Mouse (Mus musculus) thymus, adult 2 months (tissue): Measurements from ENCODE around the gene Aqp11. TPM values are rescaled to one million over a fixed set of nuclear protein-coding genes. Genes with fewer than 3 reads are reported as not detected.

Experiments
- DNase-seq: peaks from one replicate; pipeline ENCODE4 v3.0.0; 2021
- H3K27ac ChIP-seq: fragments of 200-500 bp; 2 replicates; pipeline ENCODE4 v1.5.1; 2012; ENCODE audit warnings: low read length, control low read depth; ENCODE audit not compliant: control insufficient read depth, insufficient read depth
- H3K27me3 ChIP-seq: fragments of 200-500 bp; 2 replicates; pipeline ENCODE4 v1.6.1; 2012; ENCODE audit warnings: mild to moderate bottlenecking, low read length, moderate library complexity, mixed read lengths; ENCODE audit not compliant: control insufficient read depth, insufficient read depth
- H3K36me3 ChIP-seq: fragments of 200-500 bp; 2 replicates; pipeline ENCODE4 v1.6.1; 2012; ENCODE audit warnings: mild to moderate bottlenecking, low read length, moderate library complexity; ENCODE audit not compliant: control insufficient read depth, insufficient read depth
- H3K4me1 ChIP-seq: fragments of 200-500 bp; replicated peaks from 2 replicates; pipeline ENCODE4 v1.6.1; 2012; ENCODE audit warnings: low read length; ENCODE audit not compliant: control insufficient read depth, insufficient read depth
- H3K4me3 ChIP-seq: fragments of 200-500 bp; 2 replicates; pipeline ENCODE4 v1.5.1; 2012; ENCODE audit warnings: mild to moderate bottlenecking, low read length, control low read depth, moderate library complexity; ENCODE audit not compliant: control insufficient read depth, insufficient read depth
- CTCF ChIP-seq: fragments of 200-500 bp; IDR thresholded peaks from 2 replicates; pipeline ENCODE4 v1.5.1; 2012; ENCODE audit warnings: mild to moderate bottlenecking, control low read depth, low read length, moderate library complexity, borderline replicate concordance; ENCODE audit not compliant: control insufficient read depth, poor library complexity, insufficient read depth; ENCODE audit errors: extremely low read depth
- POLR2A ChIP-seq: fragments of 200-500 bp; IDR thresholded peaks from 2 replicates; pipeline ENCODE4 v1.6.1; 2012; ENCODE audit warnings: mild to moderate bottlenecking, low read length, control low read depth, moderate library complexity; ENCODE audit not compliant: control insufficient read depth, poor library complexity, insufficient read depth; ENCODE audit errors: extremely low read depth
- WGBS: fragments of 180-500 bp; shearing (Covaris S2); methylation state at CpG from one replicate; pipeline ENCODE4 v1.1.7; 2018; 5-methylcytosine and 5-hydroxymethylcytosine counted together
- polyA plus RNA-seq: library from polyadenylated mRNA; depleted of rRNA; stranded (reverse); fragments of >200 nt; gene quantifications from 2 replicates; pipeline ENCODE4 v1.2.3, GENCODE M21; 2012

Aqp11 gene
- polyA plus RNA-seq, 1 experiment = 395 TPM

- Histone ChIP-seq H3K4me1 (no peaks in the 10 kb centered on the region), H3K36me3 (no peaks in the 10 kb centered on the region)
- no peak for DNase-seq
These were observed 37.8 kb upstream of the Aqp11 start for GRCm38 (mm10) chr7:97775923-97776322.

GRCm38 (mm10) chr7:97775380-97775779 is 37.3 kb upstream of the Aqp11 start:
- TF ChIP-seq POLR2A (no peak), CTCF (no peak)
- WGBS = 95% methylated on average over 3 of the region's 3 CpGs
- no peak for DNase-seq
- Histone ChIP-seq H3K27me3 (no peaks in the 10 kb centered on the region), H3K27ac (no peak overlapping the region), H3K36me3 (no peaks in the 10 kb centered on the region), H3K4me3 (no peak overlapping the region), H3K4me1 (no peaks in the 10 kb centered on the region)

More at GRCm38 (mm10) chr7:97775923-97776322, 37.8 kb upstream of the Aqp11 start:
- no peak overlapping the region for H3K27ac ChIP-seq
- no peak overlapping the region for H3K4me3 ChIP-seq
- H3K27me3 ChIP-seq = no peaks in the 10 kb centered on the region
- TF ChIP-seq POLR2A (no peak), CTCF (no peak)
- WGBS = 81% methylated on average over 2 of the region's 2 CpGs

- DNase-seq = no peak
- WGBS = 93% methylated on average over 6 of the region's 6 CpGs
These were observed 32.9 kb upstream of the Aqp11 start for GRCm38 (mm10) chr7:97770841-97771620.

GRCm38 (mm10) chr7:97769020-97769419 is 30.9 kb upstream of the Aqp11 start:
- no peak for DNase-seq
- no peak overlapping the region for H3K27ac ChIP-seq
- H3K27me3 ChIP-seq = no peaks in the 10 kb centered on the region
- no peak overlapping the region for H3K4me3 ChIP-seq
- H3K36me3 ChIP-seq = no peaks in the 10 kb centered on the region
- no peak for TF ChIP-seq CTCF
- TF ChIP-seq POLR2A = no peak
- peaks cover 5% of the 10 kb centered on the region; the same call in 1 of the 2 replicates for H3K4me1 ChIP-seq
- 81% methylated on average over 4 of the region's 4 CpGs for WGBS

More at GRCm38 (mm10) chr7:97770841-97771620, 32.9 kb upstream of the Aqp11 start:
- TF ChIP-seq POLR2A = no peak
- TF ChIP-seq CTCF = no peak
- no peaks in the 10 kb centered on the region for H3K27me3 ChIP-seq
- no peaks in the 10 kb centered on the region for H3K4me1 ChIP-seq
- no peak overlapping the region for H3K4me3 ChIP-seq
- no peaks in the 10 kb centered on the region for H3K36me3 ChIP-seq
- H3K27ac ChIP-seq = no peak overlapping the region

GRCm38 (mm10) chr7:97767841-97768240 is 29.8 kb upstream of the Aqp11 start:
- WGBS = 76% methylated on average over 8 of the region's 8 CpGs
- Histone ChIP-seq H3K4me3 (no peak overlapping the region), H3K36me3 (no peaks in the 10 kb centered on the region), H3K27me3 (no peaks in the 10 kb centered on the region), H3K27ac (no peak overlapping the region), H3K4me1 (peaks cover 5% of the 10 kb centered on the region; the same call in 1 of the 2 replicates)
- no peak for TF ChIP-seq CTCF
- no peak for TF ChIP-seq POLR2A
- DNase-seq = no peak

GRCm38 (mm10) chr7:97766406-97767166 is 28.5 kb upstream of the Aqp11 start:
- WGBS = 67% methylated on average over 9 of the region's 9 CpGs
- no peak for DNase-seq
- no peak for TF ChIP-seq POLR2A
- TF ChIP-seq CTCF = no peak
- Histone ChIP-seq H3K27ac (no peak overlapping the region), H3K4me3 (no peak overlapping the region), H3K36me3 (no peaks in the 10 kb centered on the region), H3K27me3 (no peaks in the 10 kb centered on the region), H3K4me1 (peaks cover 5% of the 10 kb centered on the region; the same call in 1 of the 2 replicates)

- Histone ChIP-seq H3K36me3 (no peaks in the 10 kb centered on the region), H3K4me1 (peaks cover 5% of the 10 kb centered on the region; the same call in 1 of the 2 replicates), H3K4me3 (no peak overlapping the region), H3K27ac (no peak overlapping the region), H3K27me3 (no peaks in the 10 kb centered on the region)
- DNase-seq = no peak
- 72% methylated on average over 5 of the region's 5 CpGs for WGBS
- TF ChIP-seq CTCF (no peak), POLR2A (no peak)
These were observed 27.9 kb upstream of the Aqp11 start for GRCm38 (mm10) chr7:97765963-97766347.
